Mouse (Mus musculus): ENCODE measurements at regions not wholly inside any gene's neighbourhood (a gene's known extent, or its start where the extent isn't known, plus 50 kb on each side); places are given as distances from the start of the nearest gene placed in this dataset.

- H3K4me1 ChIP-seq (replicated peaks; ENCODE audit: insufficient read depth, low read length) = no peaks in the 10 kb centered on the region
- ATAC-seq (replicated peaks; ENCODE audit: low FRiP score, low read depth) = no peak
- no peaks in the 10 kb centered on the region for H3K36me3 ChIP-seq (ENCODE audit: insufficient read depth, low read length)
- H3K9ac ChIP-seq (ENCODE audit: low read depth, low read length) = no peak overlapping the region
- WGBS = 27% methylated on average over 16 of the region's 16 CpGs
- H3K9me3 ChIP-seq (replicated peaks; ENCODE audit: low read length) = no peaks in the 10 kb centered on the region
- DNase-seq (ENCODE audit: low spot score) = no peak
- no peak for TF ChIP-seq CTCF (IDR thresholded peaks at IDR 0.05; ENCODE audit: low read depth)
- H3K4me3 ChIP-seq (replicated peaks; ENCODE audit: low read depth, low read length) = no peak overlapping the region
- no peak overlapping the region for H3K27ac ChIP-seq
- no peak overlapping the region; the same call in 1 of the 2 replicates for H3K4me2 ChIP-seq (ENCODE audit: low read length)
- H3K27me3 ChIP-seq (ENCODE audit: insufficient read depth, low read length) = no peaks in the 10 kb centered on the region
These were observed 54.2 kb downstream of the Barx1 start for GRCm38 (mm10) chr13:48717036-48717435.

- no peaks in the 10 kb centered on the region for H3K27me3 ChIP-seq (ENCODE audit: insufficient read depth, low read length)
These were observed 54.7 kb downstream of the Barx1 start for GRCm38 (mm10) chr13:48717451-48717850.

GRCm38 (mm10) chr13:48723676-48724075 is 60.9 kb downstream of the Barx1 start:
- H3K9ac ChIP-seq (ENCODE audit: low read depth, low read length) = no peak overlapping the region
- H3K9me3 ChIP-seq (replicated peaks; ENCODE audit: low read length) = no peaks in the 10 kb centered on the region
- DNase-seq (ENCODE audit: low spot score) = no peak
- H3K4me2 ChIP-seq (ENCODE audit: low read length) = no peak overlapping the region
- H3K4me1 ChIP-seq (replicated peaks; ENCODE audit: insufficient read depth, low read length) = no peaks in the 10 kb centered on the region
- WGBS = 54% methylated on average over 8 of the region's 8 CpGs
- H3K27ac ChIP-seq = no peak overlapping the region
- H3K27me3 ChIP-seq (ENCODE audit: insufficient read depth, low read length) = 0 out of 2 replicates have a peak, but pooled peaks cover under 1% of the 10 kb centered on the region
- H3K4me3 ChIP-seq (replicated peaks; ENCODE audit: low read depth, low read length) = no peak overlapping the region
- H3K36me3 ChIP-seq (ENCODE audit: insufficient read depth, low read length) = no peaks in the 10 kb centered on the region
- TF ChIP-seq CTCF (IDR thresholded peaks at IDR 0.05; ENCODE audit: low read depth) = no peak
- ATAC-seq (replicated peaks; ENCODE audit: low FRiP score, low read depth) = no peak

More at GRCm38 (mm10) chr13:48717451-48717850, 54.7 kb downstream of the Barx1 start:
- H3K27ac ChIP-seq = no peak overlapping the region
- DNase-seq (ENCODE audit: low spot score) = no peak
- no peaks in the 10 kb centered on the region for H3K4me1 ChIP-seq (replicated peaks; ENCODE audit: insufficient read depth, low read length)
- no peak overlapping the region for H3K9ac ChIP-seq (ENCODE audit: low read depth, low read length)
- no peak for ATAC-seq (replicated peaks; ENCODE audit: low FRiP score, low read depth)
- H3K36me3 ChIP-seq (ENCODE audit: insufficient read depth, low read length) = no peaks in the 10 kb centered on the region
- H3K4me3 ChIP-seq (replicated peaks; ENCODE audit: low read depth, low read length) = no peak overlapping the region
- WGBS = 64% methylated on average over 10 of the region's 10 CpGs
- no peak for TF ChIP-seq CTCF (IDR thresholded peaks at IDR 0.05; ENCODE audit: low read depth)
- no peak overlapping the region for H3K4me2 ChIP-seq (ENCODE audit: low read length)
- H3K9me3 ChIP-seq (replicated peaks; ENCODE audit: low read length) = no peaks in the 10 kb centered on the region

- 40% methylated on average over 4 of the region's 4 CpGs for WGBS
- no peak overlapping the region for H3K4me2 ChIP-seq (ENCODE audit: low read length)
- DNase-seq (ENCODE audit: low spot score) = no peak
These were observed 63.6 kb downstream of the Barx1 start for GRCm38 (mm10) chr13:48726430-48726829.

GRCm38 (mm10) chr13:48731046-48731996 is 68.5 kb downstream of the Barx1 start:
- ATAC-seq (replicated peaks; ENCODE audit: low FRiP score, low read depth) (no peak), DNase-seq (ENCODE audit: low spot score) (peak; percentile 69)
- H3K36me3 ChIP-seq (ENCODE audit: insufficient read depth, low read length) = no peaks in the 10 kb centered on the region
- peak; percentile 37 for TF ChIP-seq CTCF (IDR thresholded peaks at IDR 0.05; ENCODE audit: low read depth)
- peak overlapping the region; percentile 28; the same call in 1 of the 2 replicates for H3K9ac ChIP-seq (ENCODE audit: low read depth, low read length)
- H3K4me1 ChIP-seq (replicated peaks; ENCODE audit: insufficient read depth, low read length) = 0 out of 2 replicates have a peak, but pooled peaks cover 4% of the 10 kb centered on the region
- peak overlapping the region; percentile 28 for H3K4me3 ChIP-seq (replicated peaks; ENCODE audit: low read depth, low read length)
- peaks cover 41% of the 10 kb centered on the region for H3K27me3 ChIP-seq (ENCODE audit: insufficient read depth, low read length)
- H3K9me3 ChIP-seq (replicated peaks; ENCODE audit: low read length) = no peaks in the 10 kb centered on the region
- H3K27ac ChIP-seq = no peak overlapping the region
- peak overlapping the region; percentile 54 for H3K4me2 ChIP-seq (ENCODE audit: low read length)
- WGBS = 2% methylated on average over 48 of the region's 51 CpGs

More at GRCm38 (mm10) chr13:48726430-48726829, 63.6 kb downstream of the Barx1 start:
- peaks cover 23% of the 10 kb centered on the region for H3K27me3 ChIP-seq (ENCODE audit: insufficient read depth, low read length)
- no peak for ATAC-seq (replicated peaks; ENCODE audit: low FRiP score, low read depth)
- no peaks in the 10 kb centered on the region for H3K36me3 ChIP-seq (ENCODE audit: insufficient read depth, low read length)
- no peak overlapping the region for H3K27ac ChIP-seq
- 0 out of 2 replicates have a peak, but pooled peaks cover under 1% of the 10 kb centered on the region for H3K4me1 ChIP-seq (replicated peaks; ENCODE audit: insufficient read depth, low read length)
- no peaks in the 10 kb centered on the region for H3K9me3 ChIP-seq (replicated peaks; ENCODE audit: low read length)
- peak; percentile 51; the same call in 1 of the 2 replicates for TF ChIP-seq CTCF (IDR thresholded peaks at IDR 0.05; ENCODE audit: low read depth)
- H3K9ac ChIP-seq (ENCODE audit: low read depth, low read length) = no peak overlapping the region
- H3K4me3 ChIP-seq (replicated peaks; ENCODE audit: low read depth, low read length) = no peak overlapping the region

GRCm38 (mm10) chr13:48732168-48732841 is 69.5 kb downstream of the Barx1 start:
- ATAC-seq (replicated peaks; ENCODE audit: low FRiP score, low read depth) (peak; percentile 34; the same call in 1 of the 2 replicates), DNase-seq (ENCODE audit: low spot score) (peak; percentile 32)
- peaks cover 41% of the 10 kb centered on the region for H3K27me3 ChIP-seq (ENCODE audit: insufficient read depth, low read length)
- no peaks in the 10 kb centered on the region for H3K9me3 ChIP-seq (replicated peaks; ENCODE audit: low read length)
- TF ChIP-seq CTCF (IDR thresholded peaks at IDR 0.05; ENCODE audit: low read depth) = peak; percentile 71
- H3K4me1 ChIP-seq (replicated peaks; ENCODE audit: insufficient read depth, low read length) = 0 out of 2 replicates have a peak, but pooled peaks cover 4% of the 10 kb centered on the region
- H3K4me3 ChIP-seq (replicated peaks; ENCODE audit: low read depth, low read length) = peak overlapping the region; percentile 28; the same call in 1 of the 2 replicates
- H3K9ac ChIP-seq (ENCODE audit: low read depth, low read length) = no peak overlapping the region
- H3K4me2 ChIP-seq (ENCODE audit: low read length) = peak overlapping the region; percentile 54
- no peaks in the 10 kb centered on the region for H3K36me3 ChIP-seq (ENCODE audit: insufficient read depth, low read length)
- H3K27ac ChIP-seq = no peak overlapping the region
- WGBS = 3% methylated on average over 29 of the region's 29 CpGs
